Mouse (Mus musculus) megakaryocyte, adult 5-6 weeks (primary cell): ENCODE data around the gene Zfp629. TPM values are rescaled to one million over a fixed set of nuclear protein-coding genes. Genes with fewer than 3 reads are reported as not detected.
A peak's percentile ranks its signal among the peaks of the same experiment; 100 is the strongest.

Experiments
- ATAC-seq: 2 replicates; pipeline ENCODE4 v1.8.0; 2016; ENCODE audit warnings: mild to moderate bottlenecking, inconsistent platforms; ENCODE audit not compliant: poor library complexity, severe bottlenecking
- total RNA-seq, 2 experiments: library from RNA; stranded (forward) in 1 of 2; stranded (reverse) in 1 of 2; fragments of 153-499, 151-499 nt in 1 of 2; fragments of 221-1000, 200-1000 nt in 1 of 2; gene quantifications; 2 replicates each; pipeline versions ENCODE4 v1.2.3 to v1.2.4; 2015 to 2017

Gene Zfp629
- total RNA-seq, 2 experiments from 2014 or later: 3.5 to 4.2 TPM

- ATAC-seq: no peak
These were observed 739 bp upstream of the Zfp629 start for GRCm38 (mm10) chr7:127616336-127616735.

DNA sequence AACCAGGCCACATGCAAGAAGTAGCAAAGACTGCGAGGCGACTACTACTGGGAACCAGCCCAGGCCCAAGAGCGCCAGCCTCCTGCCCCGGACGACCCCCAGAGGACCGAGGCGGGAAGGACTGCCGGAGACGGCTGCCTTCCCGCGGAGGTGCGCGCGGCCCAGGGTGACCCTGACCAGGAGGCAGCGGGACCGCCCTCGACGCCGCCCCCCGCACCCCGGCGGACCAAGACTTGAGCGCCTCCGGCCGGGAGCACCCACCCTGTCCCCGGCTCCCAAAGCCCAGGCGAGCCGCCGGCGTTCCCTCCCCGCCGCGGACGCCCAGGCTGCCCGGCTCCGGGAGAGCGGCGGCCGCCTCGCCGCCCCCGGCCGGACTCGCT lies 1.1 kb downstream of the Zfp629 start:
- ATAC-seq: peak; percentile 50

DNA sequence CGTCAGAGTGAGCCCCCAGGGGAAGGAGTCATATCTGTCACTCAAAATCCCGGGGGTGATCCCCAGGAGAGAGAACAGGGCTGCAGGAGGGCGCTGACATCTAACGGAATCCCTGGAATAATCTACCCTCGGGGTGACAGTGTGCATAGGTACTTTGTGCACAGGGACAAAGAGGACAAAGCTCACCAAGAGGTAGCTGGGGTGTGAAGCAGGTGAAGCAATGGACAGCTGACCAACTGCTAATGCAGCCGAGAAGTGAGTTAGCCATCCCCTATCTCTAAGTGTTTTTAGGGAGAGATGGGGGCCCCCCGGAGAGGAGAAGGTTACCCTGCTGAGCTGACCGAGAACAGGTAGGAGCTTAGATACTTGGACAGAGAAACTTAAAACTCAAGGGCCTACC lies 1.5 kb downstream of the Zfp629 start:
- no peak for ATAC-seq

DNA sequence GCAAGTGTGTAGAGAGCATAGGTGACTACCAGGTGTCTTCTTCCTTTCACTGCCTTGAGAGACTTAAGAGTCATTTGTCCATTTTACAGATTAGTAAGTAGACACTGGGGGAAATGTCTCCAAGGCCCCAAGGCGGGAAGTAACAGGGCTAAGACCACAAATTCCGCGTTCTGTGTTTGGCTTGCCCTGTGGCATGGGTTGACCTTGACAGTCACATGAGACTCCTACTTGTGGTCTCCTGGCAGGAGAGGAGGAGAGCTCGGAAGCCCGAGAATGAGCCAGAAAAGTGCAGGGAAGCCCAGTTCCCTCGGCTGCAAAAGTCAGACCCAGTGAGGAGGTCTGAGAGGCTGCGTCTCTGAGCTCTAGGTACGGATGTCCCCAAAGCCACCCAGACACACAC lies 2.1 kb downstream of the Zfp629 start:
- no peak for ATAC-seq

GRCm38 (mm10) chr7:127611561-127611960 lies 4.0 kb downstream of the Zfp629 start:
- ATAC-seq: no peak

- ATAC-seq: no peak
These were observed 4.6 kb downstream of the Zfp629 start for GRCm38 (mm10) chr7:127611011-127611410.

DNA sequence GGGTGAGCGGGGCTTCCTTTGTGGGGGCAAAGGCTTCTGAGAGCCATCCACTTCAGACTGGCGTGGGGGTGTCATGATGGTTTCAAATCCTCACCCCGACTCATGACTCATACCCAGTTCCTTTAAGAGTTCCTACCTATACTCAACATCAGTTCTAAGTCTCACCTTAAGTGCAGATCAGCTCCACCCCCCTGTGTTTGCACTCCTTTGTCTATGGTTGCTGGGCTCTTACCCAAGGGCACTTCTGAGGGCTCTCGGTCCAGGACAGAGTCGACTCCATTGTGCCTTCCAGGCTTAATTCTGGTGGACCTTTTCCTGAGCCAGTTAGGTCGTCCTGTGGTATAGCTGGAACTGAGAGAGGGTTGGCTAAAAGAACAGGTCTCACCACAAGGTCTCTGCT lies 8.4 kb downstream of the Zfp629 start:
- no peak for ATAC-seq

- no peak for ATAC-seq
These were observed 11.3 kb downstream of the Zfp629 start for GRCm38 (mm10) chr7:127604256-127604655.

DNA sequence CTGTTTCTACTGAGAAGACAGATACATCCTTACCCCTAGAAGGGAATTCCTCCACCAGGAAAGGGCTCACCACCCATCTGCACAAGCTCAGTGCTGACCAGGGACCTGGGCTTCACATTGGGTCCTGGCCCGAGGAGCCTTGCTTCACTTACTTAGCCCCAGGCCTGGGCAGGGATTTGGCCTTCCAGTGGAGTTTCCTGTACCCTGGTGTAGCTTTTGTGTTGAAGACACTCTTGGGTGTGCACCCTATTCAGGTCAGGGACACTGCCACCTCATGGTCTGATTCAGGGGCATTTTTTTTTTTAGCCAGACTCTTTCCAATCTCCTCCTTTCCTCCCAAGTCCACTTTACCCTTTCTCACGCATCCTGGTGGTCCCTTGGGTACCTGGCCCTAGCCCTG lies 12.7 kb downstream of the Zfp629 start:
- no peak for ATAC-seq

DNA sequence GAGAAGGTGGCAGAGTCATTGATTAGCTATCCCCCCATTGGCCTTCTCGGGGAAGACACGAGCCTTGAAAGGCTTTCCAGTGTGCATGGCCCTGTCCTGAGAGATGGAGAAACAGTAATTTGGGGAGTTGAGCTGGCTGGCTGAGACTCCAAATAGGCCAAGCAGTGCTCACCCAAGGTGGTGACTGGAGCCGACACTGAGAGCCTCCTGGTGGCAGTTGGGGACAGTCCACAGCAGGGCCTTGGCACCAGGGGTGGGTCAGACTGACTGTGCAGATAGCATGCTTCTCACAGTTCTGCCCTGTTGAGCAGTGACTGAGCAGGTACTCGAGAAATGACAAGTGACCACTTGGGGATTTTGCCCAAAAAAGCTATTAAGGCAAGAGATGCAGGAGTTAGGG lies 13.9 kb downstream of the Zfp629 start:
- no peak for ATAC-seq

- no peak for ATAC-seq
These were observed 15.0 kb downstream of the Zfp629 start for GRCm38 (mm10) chr7:127600612-127601011.

GRCm38 (mm10) chr7:127596747-127597146 lies 18.9 kb downstream of the Zfp629 start:
- no peak for ATAC-seq

- ATAC-seq: no peak
These were observed 23.0 kb downstream of the Zfp629 start for GRCm38 (mm10) chr7:127592575-127592974.

- no peak for ATAC-seq
These were observed 24.5 kb downstream of the Zfp629 start for GRCm38 (mm10) chr7:127591108-127591507.

DNA sequence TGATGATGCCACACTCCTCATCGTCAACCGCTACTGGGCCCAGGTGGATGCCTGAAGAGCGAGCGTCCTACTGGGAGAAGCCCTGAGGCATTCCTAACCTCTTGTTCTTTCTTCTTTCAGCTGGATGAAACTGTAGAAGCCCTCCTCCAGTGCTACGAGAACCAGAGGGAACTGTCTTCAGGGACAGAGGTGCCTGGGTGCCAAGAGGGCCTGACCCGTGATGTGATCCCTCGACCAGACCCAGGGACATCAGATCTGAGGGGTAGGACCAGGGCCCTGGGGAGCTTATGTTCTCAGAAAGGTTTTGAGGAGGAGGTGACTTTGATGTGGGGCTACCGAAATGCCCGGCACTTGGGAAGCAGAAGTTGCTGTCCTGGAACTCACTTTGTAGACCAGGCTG lies 26.0 kb downstream of the Zfp629 start:
- no peak for ATAC-seq

GRCm38 (mm10) chr7:127588901-127589300 lies 26.7 kb downstream of the Zfp629 start:
- ATAC-seq: no peak

GRCm38 (mm10) chr7:127588011-127588871 lies 27.4 kb downstream of the Zfp629 start, which contains the start of the genes Ccdc189 and Rnf40:
Gene Ccdc189 (minus strand): TSS chr7:127588595.
Gene Rnf40 (plus strand): TSS chr7:127588767.
- ATAC-seq: peak; percentile 86

GRCm38 (mm10) chr7:127587196-127587595 lies 28.4 kb downstream of the Zfp629 start:
- ATAC-seq: no peak

DNA sequence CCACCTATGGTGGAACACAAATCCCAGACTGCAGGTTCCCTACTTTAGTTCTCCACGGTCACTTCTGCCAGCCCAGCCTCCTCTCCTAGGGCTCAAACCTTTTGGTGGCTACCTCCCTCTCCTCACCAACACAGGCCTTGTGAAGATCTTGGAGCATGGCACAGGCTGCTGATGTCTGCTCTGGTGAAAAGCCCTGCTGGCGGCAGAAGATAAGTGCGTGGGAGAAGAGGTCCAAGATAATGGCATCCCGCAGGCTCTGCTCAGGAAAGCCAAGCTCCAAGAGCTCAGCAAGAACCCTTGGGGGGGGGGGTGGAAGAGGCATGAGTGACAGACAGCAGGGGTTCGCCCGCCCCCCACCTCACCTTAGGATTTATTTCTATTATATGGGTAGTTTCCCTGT lies 29.4 kb downstream of the Zfp629 start:
- ATAC-seq: no peak

DNA sequence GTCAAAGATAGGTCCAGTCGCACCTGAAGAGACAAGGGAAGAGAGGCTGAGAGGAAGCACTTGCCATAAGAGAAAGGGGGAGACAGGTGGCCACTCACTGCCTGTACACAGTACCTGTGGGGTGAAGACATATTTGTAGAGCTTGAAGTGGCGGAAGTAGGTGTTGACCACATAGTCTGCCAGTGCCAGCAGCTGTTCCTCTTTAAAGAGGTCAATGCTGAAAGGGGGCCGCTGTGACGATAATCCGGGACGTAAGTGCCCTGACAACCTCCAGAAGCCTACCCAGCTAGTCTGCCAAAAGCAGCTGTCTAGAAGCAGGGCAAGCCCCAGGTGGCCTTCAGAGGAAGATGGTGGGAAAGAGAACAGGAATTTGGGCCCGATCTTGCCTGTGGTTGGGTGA lies 30.6 kb downstream of the Zfp629 start:
- peak; percentile 56 for ATAC-seq

- ATAC-seq: no peak
These were observed 32.3 kb downstream of the Zfp629 start for GRCm38 (mm10) chr7:127583260-127583659.

GRCm38 (mm10) chr7:127574115-127574514 lies 41.5 kb downstream of the Zfp629 start:
- no peak for ATAC-seq
